Mouse (Mus musculus) MEL-GATA-1-ER (cell line): Measurements from ENCODE around the gene Fbxl21.

Experiments
- DNase-seq: peaks from one replicate; pipeline ENCODE4 v3.0.0-alpha.2; 2012; ENCODE audit warnings: low read depth; ENCODE audit errors: extremely low read depth

The Fbxl21 gene

DNA sequence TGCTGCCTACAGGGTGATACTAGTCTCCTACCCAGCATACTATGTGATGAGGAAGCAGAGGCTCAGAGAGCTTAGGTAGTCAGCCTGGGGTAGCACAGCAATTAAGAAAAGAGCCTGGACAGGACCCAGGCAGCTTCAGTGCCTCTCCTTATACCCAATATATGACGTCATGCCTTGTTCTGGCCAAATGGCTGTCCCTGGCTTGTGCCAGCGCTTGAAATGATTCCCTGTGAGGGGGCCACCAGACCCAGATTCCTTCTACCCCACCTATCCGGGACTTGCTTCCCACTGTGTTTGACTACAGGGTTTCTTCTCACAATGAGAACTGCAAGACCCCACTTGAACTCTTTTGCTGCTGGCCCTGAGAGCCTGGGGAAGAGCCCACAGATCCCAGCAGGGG is 59.2 kb downstream of the Fbxl21 start:
- DNase-seq, result no peak

- no peak for DNase-seq
Measured at GRCm38 (mm10) chr13:56581961-56582434, 59.7 kb downstream of the Fbxl21 start.

DNA sequence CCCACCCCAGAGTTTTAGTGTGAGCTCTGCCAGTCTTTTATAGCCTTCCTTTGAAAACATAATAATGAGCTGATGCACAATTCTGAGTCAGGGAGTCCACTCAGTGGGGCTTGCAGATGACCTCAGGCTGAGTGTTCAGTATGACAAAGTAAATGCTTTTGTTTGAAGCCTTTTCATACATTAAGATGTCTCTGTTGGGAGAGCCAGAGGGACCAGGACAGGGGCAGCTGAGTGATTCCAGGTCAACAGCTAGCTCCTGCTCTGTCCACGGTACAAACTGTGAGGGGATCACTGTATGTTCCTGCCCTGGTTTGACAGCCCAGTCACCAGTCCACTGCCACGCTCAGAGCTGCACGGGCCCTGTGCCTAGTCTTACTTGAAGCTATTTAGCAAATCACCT is 60.4 kb downstream of the Fbxl21 start:
- DNase-seq, result no peak

DNA sequence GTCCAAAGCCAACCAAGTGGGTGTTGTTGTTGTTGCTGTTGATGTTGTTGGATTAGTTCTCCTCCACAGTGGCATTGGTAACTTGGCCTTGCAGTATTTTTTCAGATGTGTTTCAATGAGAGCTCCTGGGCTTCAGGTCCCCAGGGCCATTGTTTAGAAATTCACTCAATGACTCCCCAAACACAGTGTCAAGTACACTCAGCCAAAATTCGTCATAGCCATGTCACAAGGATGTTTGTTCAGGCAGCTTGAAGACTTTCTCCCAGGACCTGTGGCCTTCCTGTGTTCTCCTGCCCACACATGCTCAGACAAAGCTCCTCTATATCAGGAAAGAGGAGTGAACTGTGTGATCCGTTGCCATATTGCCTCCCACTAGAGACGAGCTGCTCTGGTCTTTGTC is 63.8 kb downstream of the Fbxl21 start:
- no peak for DNase-seq
